Mouse (Mus musculus): ENCODE data around the gene Map3k5. TPM values are rescaled to one million over a fixed set of nuclear protein-coding genes. Genes with fewer than 3 reads are reported as not detected.

The Map3k5 gene
- polyA plus RNA-seq, 1 experiment from 2014 or later: 1.4 TPM

GRCm38 (mm10) chr10:20148773-20149120 is 214.5 kb downstream of the Map3k5 start:
- Histone ChIP-seq H3K27ac (ENCODE audit: low read depth, low read length) (no peak overlapping the region), H3K9me3 (ENCODE audit: control insufficient read depth, low read length) (no peaks in the 10 kb centered on the region), H3K9ac (ENCODE audit: low read length) (peak overlapping the region; percentile 58), H3K27me3 (ENCODE audit: control insufficient read depth, insufficient read depth, low read length) (peaks cover 30% of the 10 kb centered on the region), H3K36me3 (ENCODE audit: control insufficient read depth, insufficient read depth, low read length) (no peaks in the 10 kb centered on the region), H3K4me3 (ENCODE audit: low read depth, low read length) (peak overlapping the region; percentile 72), H3K4me1 (ENCODE audit: control insufficient read depth, insufficient read depth, low read length) (peaks cover 6% of the 10 kb centered on the region; the same call in 1 of the 2 replicates), H3K4me2 (ENCODE audit: low read depth) (peak overlapping the region; percentile 95)
- WGBS: under 1% methylated on average over 47 of the region's 58 CpGs
- peak; percentile 64 for ATAC-seq (ENCODE audit: insufficient read depth, low FRiP score, low TSS enrichment)
- DNase-seq (ENCODE audit: low spot score): peak; percentile 52

DNA sequence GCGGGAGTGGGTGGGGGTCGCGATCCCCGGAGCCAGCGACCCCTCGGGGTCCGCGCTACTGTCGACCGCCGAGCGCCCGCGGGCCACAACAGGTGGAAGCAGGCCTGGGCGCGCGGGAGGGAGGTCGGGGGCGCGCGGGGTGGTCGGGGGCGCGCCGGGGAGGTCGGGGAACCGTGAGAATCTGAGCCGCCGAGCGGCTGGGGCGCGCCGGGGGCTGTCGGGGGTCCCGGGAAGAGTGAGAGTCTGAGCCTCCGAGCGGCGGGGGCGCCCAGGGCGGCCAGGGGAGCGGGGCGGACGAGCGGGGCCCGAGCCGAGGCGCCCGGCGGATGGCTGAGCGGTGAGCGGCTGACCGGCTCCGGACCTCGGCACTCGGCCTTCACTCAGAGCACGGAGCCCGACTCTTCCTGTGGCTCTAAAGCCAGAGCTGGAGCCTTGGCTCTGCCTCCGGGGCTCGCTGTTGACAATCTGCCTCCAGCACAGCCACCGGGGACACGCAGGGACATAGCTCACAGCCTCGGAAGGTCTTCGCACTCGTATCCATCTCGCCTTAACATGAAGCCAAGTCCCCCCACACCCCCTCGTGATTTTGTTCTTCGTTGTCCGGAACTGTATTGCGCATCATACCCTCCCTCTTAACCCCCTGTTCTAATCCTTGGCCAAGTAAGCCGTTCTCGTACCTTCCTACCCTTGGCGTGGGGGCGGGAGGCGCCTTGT is 215.0 kb downstream of the Map3k5 start:
- DNase-seq (ENCODE audit: low spot score): peak; percentile 65
- H3K27ac ChIP-seq (ENCODE audit: low read depth, low read length): no peak overlapping the region
- no peaks in the 10 kb centered on the region for H3K36me3 ChIP-seq (ENCODE audit: control insufficient read depth, insufficient read depth, low read length)
- under 1% methylated on average over 47 of the region's 74 CpGs for WGBS
- peak overlapping the region; percentile 72 for H3K4me3 ChIP-seq (ENCODE audit: low read depth, low read length)
- H3K27me3 ChIP-seq (ENCODE audit: control insufficient read depth, insufficient read depth, low read length): peaks cover 30% of the 10 kb centered on the region
- peak; percentile 54 for ATAC-seq (ENCODE audit: insufficient read depth, low FRiP score, low TSS enrichment)
- H3K4me2 ChIP-seq (ENCODE audit: low read depth): peak overlapping the region; percentile 95
- no peaks in the 10 kb centered on the region for H3K9me3 ChIP-seq (ENCODE audit: control insufficient read depth, low read length)
- peaks cover 6% of the 10 kb centered on the region; the same call in 1 of the 2 replicates for H3K4me1 ChIP-seq (ENCODE audit: control insufficient read depth, insufficient read depth, low read length)
- peak overlapping the region; percentile 58 for H3K9ac ChIP-seq (ENCODE audit: low read length)

- Histone ChIP-seq H3K27ac (ENCODE audit: low read depth, low read length) (no peak overlapping the region), H3K9ac (ENCODE audit: low read length) (no peak overlapping the region), H3K27me3 (ENCODE audit: control insufficient read depth, insufficient read depth, low read length) (peaks cover 30% of the 10 kb centered on the region), H3K36me3 (ENCODE audit: control insufficient read depth, insufficient read depth, low read length) (no peaks in the 10 kb centered on the region), H3K9me3 (ENCODE audit: control insufficient read depth, low read length) (no peaks in the 10 kb centered on the region), H3K4me2 (ENCODE audit: low read depth) (peak overlapping the region; percentile 95), H3K4me1 (ENCODE audit: control insufficient read depth, insufficient read depth, low read length) (peaks cover 6% of the 10 kb centered on the region; the same call in 1 of the 2 replicates), H3K4me3 (ENCODE audit: low read depth, low read length) (peak overlapping the region; percentile 72)
- DNase-seq (ENCODE audit: low spot score) (peak; percentile 30), ATAC-seq (ENCODE audit: insufficient read depth, low FRiP score, low TSS enrichment) (peak; percentile 11; the same call in 1 of the 2 replicates)
- 3% methylated on average over 13 of the region's 13 CpGs for WGBS
These were observed 215.6 kb downstream of the Map3k5 start for GRCm38 (mm10) chr10:20149835-20150355.

GRCm38 (mm10) chr10:20152131-20152530 is 217.9 kb downstream of the Map3k5 start:
- Histone ChIP-seq H3K4me2 (ENCODE audit: low read depth) (no peak overlapping the region), H3K27ac (ENCODE audit: low read depth, low read length) (no peak overlapping the region), H3K9me3 (ENCODE audit: control insufficient read depth, low read length) (no peaks in the 10 kb centered on the region), H3K36me3 (ENCODE audit: control insufficient read depth, insufficient read depth, low read length) (no peaks in the 10 kb centered on the region), H3K4me3 (ENCODE audit: low read depth, low read length) (no peak overlapping the region), H3K4me1 (ENCODE audit: control insufficient read depth, insufficient read depth, low read length) (peaks cover 6% of the 10 kb centered on the region; the same call in 1 of the 2 replicates), H3K27me3 (ENCODE audit: control insufficient read depth, insufficient read depth, low read length) (peaks cover 26% of the 10 kb centered on the region), H3K9ac (ENCODE audit: low read length) (no peak overlapping the region)
- 96% methylated on average over 1 of the region's 1 CpGs for WGBS
- ATAC-seq (ENCODE audit: insufficient read depth, low FRiP score, low TSS enrichment): no peak
- no peak for DNase-seq (ENCODE audit: low spot score)

DNA sequence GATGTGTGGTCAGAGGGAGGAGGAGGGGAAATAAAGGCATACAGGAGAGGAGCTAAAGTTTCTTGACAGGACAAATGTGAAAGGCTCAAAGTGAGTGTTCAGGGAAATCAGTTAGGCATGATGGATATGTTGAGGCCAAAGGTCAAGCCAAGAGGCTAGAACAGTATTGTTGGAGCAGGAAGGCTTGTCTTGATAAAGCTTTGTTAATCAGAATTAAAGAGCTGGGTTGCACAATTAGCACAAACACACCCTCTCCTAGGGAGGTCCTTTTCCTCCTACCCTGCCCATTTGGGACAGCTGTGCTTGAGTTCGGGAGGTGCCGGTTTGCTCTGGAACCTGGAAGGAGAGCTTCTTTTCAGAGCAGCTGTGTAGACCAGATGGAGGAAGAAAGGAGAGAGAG is 219.2 kb downstream of the Map3k5 start:
- WGBS: 19% methylated on average over 2 of the region's 2 CpGs
- Histone ChIP-seq H3K4me3 (ENCODE audit: low read depth, low read length) (no peak overlapping the region), H3K4me1 (ENCODE audit: control insufficient read depth, insufficient read depth, low read length) (peaks cover 4% of the 10 kb centered on the region; the same call in 1 of the 2 replicates), H3K36me3 (ENCODE audit: control insufficient read depth, insufficient read depth, low read length) (no peaks in the 10 kb centered on the region), H3K27ac (ENCODE audit: low read depth, low read length) (no peak overlapping the region), H3K9ac (ENCODE audit: low read length) (no peak overlapping the region), H3K27me3 (ENCODE audit: control insufficient read depth, insufficient read depth, low read length) (peaks cover 13% of the 10 kb centered on the region), H3K9me3 (ENCODE audit: control insufficient read depth, low read length) (no peaks in the 10 kb centered on the region), H3K4me2 (ENCODE audit: low read depth) (no peak overlapping the region)
- DNase-seq (ENCODE audit: low spot score) (no peak), ATAC-seq (ENCODE audit: insufficient read depth, low FRiP score, low TSS enrichment) (no peak)

DNA sequence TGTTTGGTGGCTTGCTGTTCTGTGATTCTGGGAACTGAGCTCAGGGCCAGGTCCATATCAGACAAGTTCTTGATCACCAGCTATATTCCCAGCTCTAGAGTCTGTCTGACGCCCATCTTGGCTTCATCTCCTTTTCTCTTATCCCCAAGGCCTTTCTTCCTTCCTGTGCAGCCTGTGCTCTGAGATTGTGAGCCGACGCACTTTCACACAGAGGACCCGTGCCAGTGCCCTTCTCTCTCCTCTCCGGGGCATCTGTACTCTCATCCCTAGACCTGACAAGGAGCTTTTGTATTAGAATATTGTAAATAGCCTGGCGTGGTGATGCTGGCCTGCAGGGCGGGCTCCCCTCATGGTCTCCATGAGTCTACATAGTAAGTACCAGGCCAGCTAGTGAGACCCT is 221.1 kb downstream of the Map3k5 start:
- no peaks in the 10 kb centered on the region for H3K9me3 ChIP-seq (ENCODE audit: control insufficient read depth, low read length)
- no peaks in the 10 kb centered on the region for H3K27me3 ChIP-seq (ENCODE audit: control insufficient read depth, insufficient read depth, low read length)
- no peak overlapping the region for H3K27ac ChIP-seq (ENCODE audit: low read depth, low read length)
- DNase-seq (ENCODE audit: low spot score) (no peak), ATAC-seq (ENCODE audit: insufficient read depth, low FRiP score, low TSS enrichment) (no peak)
- no peak overlapping the region for H3K4me3 ChIP-seq (ENCODE audit: low read depth, low read length)
- no peak overlapping the region for H3K4me2 ChIP-seq (ENCODE audit: low read depth)
- H3K9ac ChIP-seq (ENCODE audit: low read length): no peak overlapping the region
- no peaks in the 10 kb centered on the region for H3K4me1 ChIP-seq (ENCODE audit: control insufficient read depth, insufficient read depth, low read length)
- WGBS: 80% methylated on average over 7 of the region's 7 CpGs
- no peaks in the 10 kb centered on the region for H3K36me3 ChIP-seq (ENCODE audit: control insufficient read depth, insufficient read depth, low read length)

- Histone ChIP-seq H3K4me1 (ENCODE audit: control insufficient read depth, insufficient read depth, low read length) (no peaks in the 10 kb centered on the region), H3K9ac (ENCODE audit: low read length) (no peak overlapping the region), H3K27ac (ENCODE audit: low read depth, low read length) (no peak overlapping the region), H3K36me3 (ENCODE audit: control insufficient read depth, insufficient read depth, low read length) (no peaks in the 10 kb centered on the region), H3K4me2 (ENCODE audit: low read depth) (no peak overlapping the region), H3K27me3 (ENCODE audit: control insufficient read depth, insufficient read depth, low read length) (no peaks in the 10 kb centered on the region), H3K4me3 (ENCODE audit: low read depth, low read length) (no peak overlapping the region), H3K9me3 (ENCODE audit: control insufficient read depth, low read length) (no peaks in the 10 kb centered on the region)
- WGBS: 86% methylated on average over 8 of the region's 8 CpGs
- DNase-seq (ENCODE audit: low spot score): no peak
- no peak for ATAC-seq (ENCODE audit: insufficient read depth, low FRiP score, low TSS enrichment)
These were observed 222.9 kb downstream of the Map3k5 start for GRCm38 (mm10) chr10:20157021-20157726.

- Histone ChIP-seq H3K36me3 (ENCODE audit: control insufficient read depth, insufficient read depth, low read length) (no peaks in the 10 kb centered on the region), H3K27me3 (ENCODE audit: control insufficient read depth, insufficient read depth, low read length) (no peaks in the 10 kb centered on the region), H3K4me3 (ENCODE audit: low read depth, low read length) (no peak overlapping the region), H3K4me2 (ENCODE audit: low read depth) (no peak overlapping the region), H3K4me1 (ENCODE audit: control insufficient read depth, insufficient read depth, low read length) (no peaks in the 10 kb centered on the region), H3K27ac (ENCODE audit: low read depth, low read length) (no peak overlapping the region), H3K9me3 (ENCODE audit: control insufficient read depth, low read length) (no peaks in the 10 kb centered on the region), H3K9ac (ENCODE audit: low read length) (no peak overlapping the region)
- DNase-seq (ENCODE audit: low spot score): no peak
- no peak for ATAC-seq (ENCODE audit: insufficient read depth, low FRiP score, low TSS enrichment)
- 59% methylated on average over 4 of the region's 4 CpGs for WGBS
These were observed 224.5 kb downstream of the Map3k5 start for GRCm38 (mm10) chr10:20158756-20159155.

All from neural tube, embryonic 11.5 days (tissue).